Mouse (Mus musculus) kidney, embryonic 14.5 days (tissue): Measurements from ENCODE around the gene P3h4. TPM values are rescaled to one million over a fixed set of nuclear protein-coding genes. Genes with fewer than 3 reads are reported as not detected.

ENCODE experiments used
- ATAC-seq: fragments of 200-750 bp; cut with Nextera tagmentation; 2 replicates; pipeline ENCODE4 v1.8.0; 2017; ENCODE audit warnings: moderate number of reproducible peaks, mild to moderate bottlenecking, moderate TSS enrichment, moderate library complexity; ENCODE audit not compliant: low FRiP score, low TSS enrichment
- H3K27ac ChIP-seq: fragments of 300-500 bp; sonication (generic); 2 replicates; pipeline ENCODE4 v1.5.1; 2014; ENCODE audit warnings: low read depth, mild to moderate bottlenecking, low read length, moderate library complexity, mixed read lengths
- H3K27me3 ChIP-seq: fragments of 300-500 bp; sonication (generic); 2 replicates; pipeline ENCODE4 v1.6.1; 2014; ENCODE audit warnings: mild to moderate bottlenecking, low read length; ENCODE audit not compliant: control insufficient read depth, insufficient read depth
- H3K36me3 ChIP-seq: fragments of 300-500 bp; sonication (generic); 2 replicates; pipeline ENCODE4 v1.6.1; 2014; ENCODE audit warnings: low read length, mixed read lengths; ENCODE audit not compliant: control insufficient read depth, insufficient read depth
- H3K4me1 ChIP-seq: fragments of 300-500 bp; sonication (generic); 2 replicates; pipeline ENCODE4 v1.6.1; 2014; ENCODE audit warnings: low read length, mixed read lengths; ENCODE audit not compliant: control insufficient read depth, insufficient read depth
- H3K4me2 ChIP-seq: fragments of 300-500 bp; sonication (generic); replicated peaks from 2 replicates; pipeline ENCODE4 v1.6.1; 2014; ENCODE audit warnings: low read depth, mild to moderate bottlenecking, low read length
- H3K4me3 ChIP-seq: fragments of 300-500 bp; sonication (generic); 2 replicates; pipeline ENCODE4 v1.5.1; 2014; ENCODE audit warnings: mild to moderate bottlenecking, low read length
- H3K9ac ChIP-seq: fragments of 300-500 bp; sonication (generic); 2 replicates; pipeline ENCODE4 v1.6.1; 2014; ENCODE audit warnings: low read depth, mild to moderate bottlenecking, low read length, moderate library complexity
- H3K9me3 ChIP-seq: fragments of 300-500 bp; sonication (generic); 2 replicates; pipeline ENCODE4 v1.6.1; 2016; ENCODE audit warnings: low read length; ENCODE audit not compliant: control insufficient read depth
- WGBS: fragments of 180-500 bp; shearing (Covaris S2); extraction: QIAGEN DNeasy Blood & Tissue Kit; methylation state at CpG from one replicate; pipeline ENCODE4 v1.1.7; 2014; 5-methylcytosine and 5-hydroxymethylcytosine counted together
- polyA plus RNA-seq: library from polyadenylated mRNA; unstranded; fragments of >200 nt; fragmentation: Nextera tagmentation; extraction: Ambion mirVana; gene quantifications from 2 replicates; pipeline ENCODE4 v1.2.1, GENCODE M21; 2014

P3h4 gene
- polyA plus RNA-seq, 1 experiment from 2014 or later: 59.7 TPM

GRCm38 (mm10) chr11:100404456-100405074 is 10.1 kb downstream of the P3h4 start:
- Histone ChIP-seq H3K4me2 (no peak overlapping the region), H3K36me3 (peaks cover 14% of the 10 kb centered on the region), H3K9me3 (no peaks in the 10 kb centered on the region), H3K4me1 (peaks cover 17% of the 10 kb centered on the region), H3K4me3 (no peak overlapping the region), H3K27ac (no peak overlapping the region), H3K27me3 (no peaks in the 10 kb centered on the region), H3K9ac (no peak overlapping the region)
- no peak for ATAC-seq
- WGBS: 95% methylated on average over 3 of the region's 3 CpGs

- H3K9ac ChIP-seq: no peak overlapping the region
- H3K27ac ChIP-seq: no peak overlapping the region
- H3K4me3 ChIP-seq: no peak overlapping the region
- no peak for ATAC-seq
- WGBS: 44% methylated on average over 10 of the region's 10 CpGs
- H3K4me1 ChIP-seq: peaks cover 17% of the 10 kb centered on the region
- H3K27me3 ChIP-seq: no peaks in the 10 kb centered on the region
- no peaks in the 10 kb centered on the region for H3K9me3 ChIP-seq
- no peak overlapping the region for H3K4me2 ChIP-seq
- peaks cover 8% of the 10 kb centered on the region for H3K36me3 ChIP-seq
These were observed 11.0 kb downstream of the P3h4 start for GRCm38 (mm10) chr11:100403445-100404134.

- H3K36me3 ChIP-seq: peaks cover 4% of the 10 kb centered on the region; the same call in 1 of the 2 replicates
- no peak overlapping the region for H3K27ac ChIP-seq
- 52% methylated on average over 2 of the region's 2 CpGs for WGBS
These were observed 12.0 kb downstream of the P3h4 start for GRCm38 (mm10) chr11:100402682-100403081.

GRCm38 (mm10) chr11:100402240-100402639 is 12.4 kb downstream of the P3h4 start:
- no peaks in the 10 kb centered on the region for H3K9me3 ChIP-seq
- 22% methylated on average over 6 of the region's 6 CpGs for WGBS
- H3K9ac ChIP-seq: no peak overlapping the region
- no peak overlapping the region for H3K4me2 ChIP-seq
- no peak overlapping the region for H3K4me3 ChIP-seq
- ATAC-seq: no peak
- no peak overlapping the region for H3K27ac ChIP-seq
- H3K4me1 ChIP-seq: peaks cover 17% of the 10 kb centered on the region
- H3K27me3 ChIP-seq: no peaks in the 10 kb centered on the region
- H3K36me3 ChIP-seq: peaks cover 3% of the 10 kb centered on the region; the same call in 1 of the 2 replicates

More at GRCm38 (mm10) chr11:100402682-100403081, 12.0 kb downstream of the P3h4 start:
- H3K27me3 ChIP-seq: no peaks in the 10 kb centered on the region
- H3K9me3 ChIP-seq: no peaks in the 10 kb centered on the region
- no peak overlapping the region for H3K4me2 ChIP-seq
- H3K4me1 ChIP-seq: peaks cover 17% of the 10 kb centered on the region
- H3K4me3 ChIP-seq: no peak overlapping the region
- no peak overlapping the region for H3K9ac ChIP-seq
- no peak for ATAC-seq

GRCm38 (mm10) chr11:100400842-100401241 is 13.8 kb downstream of the P3h4 start:
- H3K27ac ChIP-seq: no peak overlapping the region
- H3K27me3 ChIP-seq: no peaks in the 10 kb centered on the region
- WGBS: 61% methylated on average over 6 of the region's 6 CpGs
- peaks cover 17% of the 10 kb centered on the region for H3K4me1 ChIP-seq
- H3K4me2 ChIP-seq: no peak overlapping the region
- H3K36me3 ChIP-seq: no peaks in the 10 kb centered on the region
- H3K4me3 ChIP-seq: no peak overlapping the region
- ATAC-seq: no peak
- H3K9ac ChIP-seq: no peak overlapping the region
- H3K9me3 ChIP-seq: no peaks in the 10 kb centered on the region

- no peaks in the 10 kb centered on the region for H3K27me3 ChIP-seq
- ATAC-seq: no peak
- no peak overlapping the region for H3K27ac ChIP-seq
- H3K4me1 ChIP-seq: peaks cover 24% of the 10 kb centered on the region
- no peaks in the 10 kb centered on the region for H3K36me3 ChIP-seq
- no peak overlapping the region for H3K9ac ChIP-seq
- H3K4me2 ChIP-seq: no peak overlapping the region
- H3K4me3 ChIP-seq: no peak overlapping the region
- no peaks in the 10 kb centered on the region for H3K9me3 ChIP-seq
- WGBS: 84% methylated on average over 12 of the region's 12 CpGs
These were observed 14.7 kb downstream of the P3h4 start for GRCm38 (mm10) chr11:100399727-100400538.

- H3K9me3 ChIP-seq: no peaks in the 10 kb centered on the region
- ATAC-seq: no peak
- no peak overlapping the region for H3K4me3 ChIP-seq
- no peak overlapping the region for H3K4me2 ChIP-seq
- peaks cover 30% of the 10 kb centered on the region for H3K4me1 ChIP-seq
- no peak overlapping the region for H3K27ac ChIP-seq
- H3K27me3 ChIP-seq: no peaks in the 10 kb centered on the region
- no peak overlapping the region for H3K9ac ChIP-seq
- WGBS: 68% methylated on average over 9 of the region's 9 CpGs
- no peaks in the 10 kb centered on the region for H3K36me3 ChIP-seq
These were observed 15.3 kb downstream of the P3h4 start for GRCm38 (mm10) chr11:100399320-100399719.

GRCm38 (mm10) chr11:100398517-100398916 is 16.1 kb downstream of the P3h4 start:
- Histone ChIP-seq H3K9ac (no peak overlapping the region), H3K4me3 (no peak overlapping the region), H3K4me1 (peaks cover 25% of the 10 kb centered on the region), H3K27me3 (no peaks in the 10 kb centered on the region), H3K9me3 (no peaks in the 10 kb centered on the region), H3K4me2 (no peak overlapping the region), H3K36me3 (no peaks in the 10 kb centered on the region), H3K27ac (no peak overlapping the region)
- WGBS: 90% methylated on average over 7 of the region's 7 CpGs
- no peak for ATAC-seq
